Mouse (Mus musculus): ENCODE measurements at regions not wholly inside any gene's neighbourhood (a gene's known extent, or its start where the extent isn't known, plus 50 kb on each side); places are given as distances from the start of the nearest gene placed in this dataset.

GRCm38 (mm10) chr11:111865143-111865542, 799.2 kb downstream of the Kcnj2 start:
- H3K27ac ChIP-seq = no peak overlapping the region
- WGBS = 73% methylated on average over 1 of the region's 1 CpGs
- no peaks in the 10 kb centered on the region; the same call in 1 of the 2 replicates for H3K4me1 ChIP-seq
- no peak for DNase-seq (ENCODE audit: low spot score)
- no peaks in the 10 kb centered on the region for H3K9me3 ChIP-seq (replicated peaks)
- H3K4me3 ChIP-seq = no peak overlapping the region
- no peaks in the 10 kb centered on the region for H3K36me3 ChIP-seq
- H3K27me3 ChIP-seq (ENCODE audit: low read depth, poor library complexity, severe bottlenecking) = no peaks in the 10 kb centered on the region

DNA sequence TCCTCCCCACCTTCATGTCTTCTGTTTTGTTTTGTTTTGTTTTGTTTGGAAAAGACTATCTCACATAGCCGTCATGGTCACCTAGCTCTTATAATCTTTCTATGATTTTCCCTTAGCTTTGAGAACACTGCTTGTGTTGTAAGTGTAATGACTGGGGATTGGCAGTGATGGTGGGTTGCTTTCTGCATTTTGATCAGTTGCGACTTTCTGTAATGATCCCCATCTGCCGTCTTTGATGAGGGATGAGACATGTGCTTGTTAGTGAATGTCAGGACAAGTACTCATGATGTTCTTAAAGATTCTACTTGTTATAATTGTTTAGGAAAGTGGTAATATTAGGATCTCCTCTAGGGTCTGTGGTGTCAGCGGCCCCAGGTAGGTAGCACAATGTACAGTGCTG, 809.4 kb downstream of the Kcnj2 start:
- Histone ChIP-seq H3K9me3 (replicated peaks) (no peaks in the 10 kb centered on the region), H3K27me3 (ENCODE audit: low read depth, poor library complexity, severe bottlenecking) (no peaks in the 10 kb centered on the region), H3K27ac (no peak overlapping the region), H3K4me3 (no peak overlapping the region), H3K36me3 (no peaks in the 10 kb centered on the region), H3K4me1 (peaks cover 11% of the 10 kb centered on the region)
- 95% methylated on average over 4 of the region's 4 CpGs for WGBS
- no peak for DNase-seq (ENCODE audit: low spot score)

DNA sequence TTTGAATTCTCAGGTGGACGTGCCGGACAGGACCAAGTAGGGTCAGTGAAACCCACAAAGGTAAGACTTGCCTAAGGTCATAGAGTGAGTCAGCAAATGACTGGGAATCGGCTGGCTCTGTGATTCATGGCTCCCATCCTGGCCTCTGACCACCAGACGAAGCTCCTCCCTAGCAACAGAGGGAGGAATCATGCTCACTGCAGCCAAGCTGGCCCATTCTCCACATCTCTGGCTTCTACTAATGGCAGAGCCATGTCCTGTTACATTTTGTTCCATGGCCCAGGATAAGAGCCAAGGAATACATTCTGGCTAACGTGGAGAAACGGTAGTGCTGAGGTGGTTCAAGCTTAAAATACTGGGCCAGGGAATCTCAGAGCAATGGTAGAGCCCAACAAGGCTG, 814.2 kb downstream of the Kcnj2 start:
- no peak overlapping the region for H3K4me3 ChIP-seq
- H3K27me3 ChIP-seq (ENCODE audit: low read depth, poor library complexity, severe bottlenecking) = no peaks in the 10 kb centered on the region
- H3K9me3 ChIP-seq (replicated peaks) = no peaks in the 10 kb centered on the region
- WGBS = 81% methylated on average over 6 of the region's 6 CpGs
- DNase-seq (ENCODE audit: low spot score) = no peak
- no peak overlapping the region for H3K27ac ChIP-seq
- no peaks in the 10 kb centered on the region for H3K36me3 ChIP-seq
- peaks cover 20% of the 10 kb centered on the region for H3K4me1 ChIP-seq

DNA sequence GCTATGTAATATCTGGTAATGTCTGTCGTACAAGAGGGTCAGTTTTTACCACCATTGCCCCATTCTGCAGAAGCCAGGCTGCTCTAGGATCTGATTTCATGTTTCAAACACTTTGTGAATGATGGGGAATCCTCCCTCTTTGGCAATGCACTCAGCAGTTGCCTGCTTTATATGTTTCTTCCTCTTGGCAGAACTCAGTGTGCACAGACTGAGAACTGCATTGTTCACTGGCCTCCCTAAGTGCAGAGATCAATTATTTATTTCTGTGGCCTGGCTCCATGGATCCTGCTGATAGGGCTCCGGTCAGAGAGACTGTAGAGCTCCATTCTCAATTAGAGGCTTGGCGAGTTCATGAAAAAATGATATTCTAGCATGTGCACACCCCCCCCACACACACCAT, 824.1 kb downstream of the Kcnj2 start:
- H3K9me3 ChIP-seq (replicated peaks) = no peaks in the 10 kb centered on the region
- no peaks in the 10 kb centered on the region for H3K36me3 ChIP-seq
- 88% methylated on average over 3 of the region's 3 CpGs for WGBS
- H3K4me3 ChIP-seq = no peak overlapping the region
- DNase-seq (ENCODE audit: low spot score) = no peak
- H3K27me3 ChIP-seq (ENCODE audit: low read depth, poor library complexity, severe bottlenecking) = no peaks in the 10 kb centered on the region
- peaks cover 16% of the 10 kb centered on the region for H3K4me1 ChIP-seq
- H3K27ac ChIP-seq = no peak overlapping the region

DNA sequence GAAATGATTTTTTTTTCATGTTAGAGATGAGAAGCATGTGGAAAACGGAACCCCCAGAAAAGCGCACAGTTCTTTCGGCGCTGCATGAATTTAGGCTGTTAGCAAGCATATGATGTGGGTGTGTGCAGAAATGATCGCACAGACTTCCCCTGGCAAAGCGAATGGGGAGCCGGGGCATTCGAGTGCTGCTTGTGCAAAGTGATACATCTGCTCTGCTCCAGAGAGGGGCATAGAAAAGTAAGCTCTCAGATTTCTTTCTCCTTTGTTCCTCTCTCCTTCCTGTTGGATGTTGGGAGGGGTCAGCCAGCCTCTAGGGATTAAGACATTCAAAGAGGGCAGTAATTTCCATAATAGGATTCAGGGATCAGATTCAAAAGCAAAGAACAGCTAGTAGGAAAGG, 827.9 kb downstream of the Kcnj2 start:
- 50% methylated on average over 8 of the region's 8 CpGs for WGBS
- Histone ChIP-seq H3K9me3 (replicated peaks) (no peaks in the 10 kb centered on the region), H3K36me3 (no peaks in the 10 kb centered on the region), H3K27ac (peak overlapping the region; percentile 61; the same call in 1 of the 2 replicates), H3K27me3 (ENCODE audit: low read depth, poor library complexity, severe bottlenecking) (no peaks in the 10 kb centered on the region; the same call in 1 of the 2 replicates), H3K4me1 (peaks cover 16% of the 10 kb centered on the region), H3K4me3 (no peak overlapping the region)
- no peak for DNase-seq (ENCODE audit: low spot score)

DNA sequence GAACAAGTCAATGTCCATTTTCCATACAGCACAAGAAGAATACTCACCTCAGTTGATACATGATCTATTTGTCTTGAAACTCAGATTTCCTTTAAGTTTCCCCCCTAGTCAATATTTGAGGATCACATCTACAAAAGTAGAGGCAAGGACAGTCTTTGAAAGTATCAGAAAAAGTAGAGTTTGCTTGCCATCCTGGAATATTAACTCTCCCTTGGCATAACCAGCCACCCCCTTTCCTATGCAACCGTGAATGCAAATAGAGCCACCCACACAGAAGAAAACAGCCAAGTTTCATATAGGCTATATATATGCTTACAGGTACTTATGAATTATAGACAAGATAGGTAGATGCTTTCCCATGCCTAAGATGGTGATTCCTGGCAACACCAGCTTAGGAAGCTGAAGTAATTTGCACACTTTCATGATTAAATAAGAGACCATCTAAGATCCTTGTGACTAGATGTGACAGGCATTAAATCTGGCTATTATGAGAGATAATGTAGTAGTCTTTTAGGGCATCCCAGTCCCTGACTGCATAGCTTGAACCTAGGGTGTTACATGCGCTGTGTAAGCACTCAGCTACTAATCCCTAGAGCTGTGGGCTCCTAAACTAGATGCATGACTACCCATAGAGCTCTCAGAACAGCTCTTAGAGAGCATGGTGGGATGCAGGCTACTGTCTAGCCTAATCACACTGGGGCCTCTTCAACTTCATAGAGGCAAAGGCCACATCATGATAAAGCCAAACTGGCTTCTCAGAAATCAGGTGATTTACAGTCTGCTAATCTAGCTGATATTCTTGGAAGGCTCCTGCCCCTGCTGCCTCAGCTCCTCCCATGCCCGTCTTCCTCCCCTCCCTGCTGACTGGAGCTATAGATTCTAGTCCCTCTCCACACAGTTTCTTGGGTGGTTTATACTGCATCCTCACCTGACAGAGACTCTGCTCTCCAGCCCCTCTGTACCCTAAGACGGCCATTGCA, 829.5 kb downstream of the Kcnj2 start:
- no peak for DNase-seq (ENCODE audit: low spot score)
- Histone ChIP-seq H3K27me3 (ENCODE audit: low read depth, poor library complexity, severe bottlenecking) (no peaks in the 10 kb centered on the region; the same call in 1 of the 2 replicates), H3K4me3 (no peak overlapping the region), H3K36me3 (no peaks in the 10 kb centered on the region), H3K9me3 (replicated peaks) (no peaks in the 10 kb centered on the region), H3K4me1 (peaks cover 12% of the 10 kb centered on the region), H3K27ac (no peak overlapping the region)
- WGBS = 86% methylated on average over 4 of the region's 4 CpGs

DNA sequence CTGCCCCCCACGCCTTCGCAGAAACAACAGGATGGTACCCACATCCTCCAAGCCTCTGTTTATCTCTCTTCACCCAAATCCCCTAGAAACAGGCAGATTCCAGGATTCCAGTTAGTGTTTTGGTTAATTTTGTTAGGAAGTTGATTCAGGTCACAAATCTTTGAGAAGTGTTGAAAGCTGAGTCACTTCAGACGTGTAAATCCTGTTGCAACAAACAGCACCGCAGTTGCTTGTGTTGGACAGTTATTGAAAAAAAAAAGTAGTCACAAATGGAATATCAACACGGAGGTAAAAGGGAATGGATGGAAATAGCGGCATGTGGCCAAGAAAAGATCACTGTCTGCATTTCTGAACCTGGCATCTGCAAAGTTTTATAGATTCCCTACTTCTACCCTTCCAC, 831.0 kb downstream of the Kcnj2 start:
- DNase-seq (ENCODE audit: low spot score) = no peak
- no peak overlapping the region for H3K4me3 ChIP-seq
- WGBS = 84% methylated on average over 6 of the region's 6 CpGs
- H3K36me3 ChIP-seq = no peaks in the 10 kb centered on the region
- no peak overlapping the region for H3K27ac ChIP-seq
- H3K4me1 ChIP-seq = peaks cover 10% of the 10 kb centered on the region
- no peaks in the 10 kb centered on the region; the same call in 1 of the 2 replicates for H3K27me3 ChIP-seq (ENCODE audit: low read depth, poor library complexity, severe bottlenecking)
- no peaks in the 10 kb centered on the region for H3K9me3 ChIP-seq (replicated peaks)

DNA sequence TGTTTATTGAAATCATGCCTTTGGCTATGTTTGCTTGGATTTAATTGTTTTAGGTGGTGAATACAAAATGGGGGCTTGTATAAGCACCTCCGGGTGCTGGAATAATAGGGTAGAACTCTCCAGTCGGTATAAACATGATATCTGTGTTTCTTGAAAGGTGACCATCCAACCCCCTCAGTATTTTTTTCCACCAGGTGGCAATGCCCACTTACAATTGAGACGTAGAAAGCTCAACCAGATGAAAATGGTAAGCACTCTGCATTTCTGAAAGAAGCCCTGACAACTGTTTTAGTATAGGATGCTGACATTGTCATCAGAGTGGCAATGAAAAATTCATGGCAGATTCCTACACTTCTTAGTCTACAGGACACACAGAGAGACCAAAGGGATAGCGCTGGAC, 838.1 kb downstream of the Kcnj2 start:
- H3K4me3 ChIP-seq = no peak overlapping the region
- no peaks in the 10 kb centered on the region for H3K36me3 ChIP-seq
- no peak overlapping the region for H3K27ac ChIP-seq
- H3K27me3 ChIP-seq (ENCODE audit: low read depth, poor library complexity, severe bottlenecking) = no peaks in the 10 kb centered on the region
- no peaks in the 10 kb centered on the region for H3K4me1 ChIP-seq
- no peaks in the 10 kb centered on the region for H3K9me3 ChIP-seq (replicated peaks)
- no peak for DNase-seq (ENCODE audit: low spot score)
- 85% methylated on average over 4 of the region's 4 CpGs for WGBS

DNA sequence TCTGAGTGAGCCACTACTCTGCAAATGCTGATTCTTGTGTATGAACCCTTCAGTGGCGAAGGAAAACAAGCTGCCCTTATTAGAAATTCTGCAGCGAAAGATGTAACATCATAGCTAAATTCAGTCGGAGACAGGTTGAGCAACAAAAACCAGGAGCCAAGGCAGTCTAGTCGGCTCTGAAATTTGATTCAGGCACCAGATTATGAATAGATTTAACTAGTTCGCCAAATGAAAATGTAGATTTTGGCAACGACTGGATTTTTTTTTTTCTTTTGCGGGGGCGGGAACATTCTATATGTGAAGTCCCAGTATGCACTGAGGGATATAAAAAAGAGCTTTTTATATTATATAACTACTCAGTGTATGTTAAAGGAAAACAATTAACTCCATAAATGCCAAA, 847.9 kb downstream of the Kcnj2 start:
- Histone ChIP-seq H3K4me1 (no peaks in the 10 kb centered on the region), H3K27me3 (ENCODE audit: low read depth, poor library complexity, severe bottlenecking) (no peaks in the 10 kb centered on the region), H3K9me3 (replicated peaks) (no peaks in the 10 kb centered on the region), H3K36me3 (no peaks in the 10 kb centered on the region), H3K4me3 (no peak overlapping the region), H3K27ac (no peak overlapping the region)
- no peak for DNase-seq (ENCODE audit: low spot score)
- WGBS = 90% methylated on average over 8 of the region's 8 CpGs

- DNase-seq (ENCODE audit: low spot score) = no peak
- Histone ChIP-seq H3K4me3 (no peak overlapping the region), H3K36me3 (no peaks in the 10 kb centered on the region), H3K27me3 (ENCODE audit: low read depth, poor library complexity, severe bottlenecking) (no peaks in the 10 kb centered on the region), H3K9me3 (replicated peaks) (no peaks in the 10 kb centered on the region), H3K4me1 (peaks cover 9% of the 10 kb centered on the region; the same call in 1 of the 2 replicates), H3K27ac (no peak overlapping the region)
- WGBS = 94% methylated on average over 1 of the region's 1 CpGs
These were observed 855.7 kb upstream of the Sox9 start for GRCm38 (mm10) chr11:111926336-111926735.

GRCm38 (mm10) chr11:111929366-111929765, 852.7 kb upstream of the Sox9 start:
- Histone ChIP-seq H3K9me3 (replicated peaks) (no peaks in the 10 kb centered on the region), H3K36me3 (no peaks in the 10 kb centered on the region), H3K27ac (peak overlapping the region; percentile 56; the same call in 1 of the 2 replicates), H3K4me1 (peaks cover 9% of the 10 kb centered on the region; the same call in 1 of the 2 replicates), H3K27me3 (ENCODE audit: low read depth, poor library complexity, severe bottlenecking) (no peaks in the 10 kb centered on the region), H3K4me3 (no peak overlapping the region)
- 84% methylated on average over 10 of the region's 10 CpGs for WGBS
- no peak for DNase-seq (ENCODE audit: low spot score)

GRCm38 (mm10) chr11:111932052-111932451, 850.0 kb upstream of the Sox9 start:
- Histone ChIP-seq H3K4me3 (no peak overlapping the region), H3K27me3 (ENCODE audit: low read depth, poor library complexity, severe bottlenecking) (no peaks in the 10 kb centered on the region), H3K4me1 (peaks cover 11% of the 10 kb centered on the region; the same call in 1 of the 2 replicates), H3K9me3 (replicated peaks) (no peaks in the 10 kb centered on the region), H3K27ac (no peak overlapping the region), H3K36me3 (no peaks in the 10 kb centered on the region)
- no peak for DNase-seq (ENCODE audit: low spot score)
- WGBS = 80% methylated on average over 1 of the region's 1 CpGs

GRCm38 (mm10) chr11:111944282-111944681, 837.7 kb upstream of the Sox9 start:
- Histone ChIP-seq H3K27me3 (ENCODE audit: low read depth, poor library complexity, severe bottlenecking) (no peaks in the 10 kb centered on the region), H3K4me3 (no peak overlapping the region), H3K4me1 (peaks cover 26% of the 10 kb centered on the region), H3K27ac (no peak overlapping the region), H3K36me3 (no peaks in the 10 kb centered on the region), H3K9me3 (replicated peaks) (no peaks in the 10 kb centered on the region)
- WGBS = 75% methylated on average over 8 of the region's 8 CpGs
- no peak for DNase-seq (ENCODE audit: low spot score)

Data from limb, embryonic 10.5 days (tissue).